Mouse (Mus musculus) adrenal gland, adult 18-20 months (tissue): ENCODE measurements around the gene Ccnyl1. TPM values are rescaled to one million over a fixed set of nuclear protein-coding genes. Genes with fewer than 3 reads are reported as not detected.
A peak's percentile ranks its signal among the peaks of the same experiment; 100 is the strongest.
"Not testable (repeated sequence)": the region's sequence is repeated elsewhere in the genome, so short reads cannot be mapped to it uniquely, and the experiment has no call there.

Source experiments
- DNase-seq, 2 experiments: peaks; one replicate each; pipeline ENCODE4 v3.0.0; 2021 to 2022; ENCODE audit warnings: low spot score in 2 of 2
- long read RNA-seq, 2 experiments: library from polyadenylated mRNA; stranded (forward); transcript quantifications; one replicate each; pipeline ENCODE4 v2.0.0; 2021
- total RNA-seq, 2 experiments: library from RNA; stranded (reverse); gene quantifications; 1 replicate in 1 of 2; 2 replicates in 1 of 2; pipeline ENCODE4 v1.2.3; 2021

Ccnyl1 gene
- total RNA-seq: 10 to 100 TPM; 15.9 to 16.5 TPM
- long read RNA-seq, experiment 1, transcript Ccnyl1-201 (10 exons, 2,923 nt): major isoform, 5 of 8 reads
- long read RNA-seq, experiment 1, partial matches to known transcripts: 0 of 8 reads
- long read RNA-seq, experiment 1, other reads (novel, unspliced or antisense): 3 of 8 reads
- long read RNA-seq, experiment 2, transcript Ccnyl1-201 (10 exons, 2,923 nt): major isoform, 10 of 20 reads
- long read RNA-seq, experiment 2, partial matches to known transcripts: 1 of 20 reads
- long read RNA-seq, experiment 2, other reads (novel, unspliced or antisense): 9 of 20 reads

DNA sequence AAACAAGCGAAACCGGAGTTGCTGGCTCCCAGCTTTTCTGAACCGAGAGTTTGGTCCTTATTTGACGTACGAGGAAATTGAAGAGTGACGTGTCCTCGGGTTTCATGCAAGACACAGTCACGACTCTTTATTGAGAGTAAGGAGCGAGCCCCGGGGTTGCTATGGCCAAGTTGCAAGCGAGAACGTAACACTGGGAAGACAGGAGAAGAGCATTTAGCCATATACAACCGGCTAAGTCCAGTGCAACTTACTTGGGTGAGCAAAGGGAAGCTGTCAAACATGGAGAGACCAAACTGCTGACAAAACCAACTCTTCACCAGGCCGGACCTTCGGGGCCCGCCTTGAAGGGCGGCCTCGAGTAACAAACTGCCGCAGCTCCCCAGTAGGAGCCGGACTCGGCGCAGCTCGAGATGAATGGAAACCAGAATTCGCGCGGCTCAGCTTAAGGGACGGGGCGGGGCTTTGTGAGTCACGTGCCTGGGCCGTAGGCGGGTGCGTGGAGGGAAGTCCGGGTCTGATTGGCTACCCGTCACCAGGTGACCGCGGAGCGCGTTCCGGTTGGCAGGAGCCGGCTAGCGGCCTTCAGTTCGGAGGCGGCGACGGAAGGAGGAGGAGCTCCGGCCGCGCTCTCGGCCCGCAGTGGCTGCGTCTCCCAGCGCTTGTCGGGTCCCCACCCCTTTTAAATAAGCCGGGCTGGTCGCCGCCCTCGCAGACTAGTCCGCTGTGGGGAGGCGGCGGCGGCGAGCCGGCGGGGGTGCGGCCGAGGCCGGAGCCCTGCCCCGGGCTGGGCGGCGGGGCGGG lies at the start of gene Ccnyl1:
Ccnyl1 (plus strand) TSS at position 243 of the 801 bp plus-strand sequence.
- peak; percentile 95 to 96 for DNase-seq

DNA sequence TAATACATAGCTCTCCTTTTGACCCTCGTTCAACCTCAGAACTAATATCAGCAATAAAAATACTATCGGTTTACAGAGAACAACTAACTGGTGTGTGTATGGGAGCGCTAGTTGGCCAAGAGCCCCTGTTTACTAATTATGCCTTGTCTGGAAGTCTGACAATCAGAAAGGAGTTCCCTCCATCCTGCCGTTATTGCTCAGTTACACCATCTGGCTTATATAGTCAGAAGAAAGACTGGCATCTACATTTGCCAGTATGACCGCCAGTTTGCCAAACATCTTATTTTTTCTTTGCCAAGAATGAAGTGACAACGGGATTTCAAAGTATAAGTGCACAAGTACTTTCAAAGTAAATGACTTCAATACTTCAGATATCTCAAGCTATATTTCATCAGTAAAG lies 49.2 kb upstream of the Ccnyl1 start:
- DNase-seq: no peak

- not testable (repeated sequence) for DNase-seq
Observed at GRCm38 (mm10) chr1:64642541-64642940, 47.7 kb upstream of the Ccnyl1 start.

- DNase-seq: no peak
Observed at GRCm38 (mm10) chr1:64644513-64644912, 45.7 kb upstream of the Ccnyl1 start.

GRCm38 (mm10) chr1:64649362-64650124 lies 40.7 kb upstream of the Ccnyl1 start:
- peak; percentile 22 to 31 for DNase-seq

GRCm38 (mm10) chr1:64653701-64654100 lies 36.6 kb upstream of the Ccnyl1 start:
- no peak for DNase-seq

DNA sequence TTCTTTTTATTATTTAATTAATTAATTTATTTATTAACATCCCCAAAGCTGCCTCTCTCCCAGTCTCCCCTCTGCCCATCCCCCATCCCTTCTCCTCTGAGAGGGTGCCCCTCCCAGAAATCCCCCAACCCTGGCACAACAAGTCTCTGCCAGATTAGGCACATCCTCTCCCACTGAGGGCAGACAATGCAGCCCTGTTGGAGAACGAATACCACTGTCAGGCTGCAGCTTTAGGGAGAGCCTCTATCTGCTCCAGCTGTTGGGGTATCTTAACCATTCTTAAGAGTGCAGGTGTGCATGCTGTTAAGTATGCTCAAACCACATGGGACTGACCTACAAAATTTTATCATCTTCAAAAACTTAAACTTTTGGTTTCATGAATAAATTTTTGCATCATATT lies 34.8 kb upstream of the Ccnyl1 start:
- DNase-seq: no peak

GRCm38 (mm10) chr1:64656423-64657129 lies 33.7 kb upstream of the Ccnyl1 start:
- no peak for DNase-seq

GRCm38 (mm10) chr1:64658876-64659275 lies 31.4 kb upstream of the Ccnyl1 start:
- DNase-seq: no peak

DNA sequence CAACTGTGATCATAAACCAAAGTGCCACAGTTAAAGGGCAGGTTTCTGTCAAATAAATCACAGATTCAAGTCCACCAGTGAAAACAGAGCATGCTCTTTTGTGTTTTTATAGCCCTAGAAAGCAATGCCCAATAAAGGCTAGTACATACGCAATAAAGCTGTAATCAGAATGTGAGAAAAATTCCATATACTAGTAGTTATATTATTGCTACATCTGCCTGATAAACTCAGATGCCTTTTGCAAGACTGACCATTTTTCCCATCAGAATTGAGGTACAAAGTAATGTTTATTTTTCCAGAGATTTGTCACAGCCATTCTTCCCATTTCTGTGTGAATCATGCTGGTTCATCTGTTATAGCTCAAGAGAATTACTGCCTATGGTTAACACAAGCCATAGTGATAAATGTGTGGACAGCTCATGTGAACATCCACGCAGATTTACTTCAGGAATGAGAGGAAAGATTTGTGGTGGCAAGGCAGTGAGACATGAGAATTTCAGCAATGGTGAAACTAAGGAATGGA lies 23.1 kb upstream of the Ccnyl1 start:
- DNase-seq: no peak

DNA sequence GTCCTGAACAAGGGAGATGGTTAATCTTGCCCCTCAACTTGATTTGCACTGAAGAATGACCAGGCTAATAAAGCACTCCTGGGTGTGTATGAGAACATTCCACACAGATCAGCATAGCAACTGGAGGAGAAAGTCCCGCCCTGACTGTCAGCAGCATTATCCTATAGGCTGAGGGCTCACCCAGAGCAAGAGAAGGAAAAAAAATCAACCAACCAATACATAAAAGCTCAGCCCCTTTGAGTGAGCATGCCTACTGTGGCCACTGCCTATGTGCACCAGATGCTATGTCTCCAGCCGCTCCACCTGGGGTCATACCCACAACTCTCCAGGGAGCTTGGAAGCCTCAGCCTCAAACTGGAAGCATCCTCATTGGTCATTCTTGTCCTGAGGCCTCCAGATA lies 20.8 kb upstream of the Ccnyl1 start:
- no peak for DNase-seq

- no peak for DNase-seq
Observed at GRCm38 (mm10) chr1:64673931-64674330, 16.3 kb upstream of the Ccnyl1 start.

GRCm38 (mm10) chr1:64676060-64676839 lies 14.0 kb upstream of the Ccnyl1 start:
- no peak for DNase-seq

DNA sequence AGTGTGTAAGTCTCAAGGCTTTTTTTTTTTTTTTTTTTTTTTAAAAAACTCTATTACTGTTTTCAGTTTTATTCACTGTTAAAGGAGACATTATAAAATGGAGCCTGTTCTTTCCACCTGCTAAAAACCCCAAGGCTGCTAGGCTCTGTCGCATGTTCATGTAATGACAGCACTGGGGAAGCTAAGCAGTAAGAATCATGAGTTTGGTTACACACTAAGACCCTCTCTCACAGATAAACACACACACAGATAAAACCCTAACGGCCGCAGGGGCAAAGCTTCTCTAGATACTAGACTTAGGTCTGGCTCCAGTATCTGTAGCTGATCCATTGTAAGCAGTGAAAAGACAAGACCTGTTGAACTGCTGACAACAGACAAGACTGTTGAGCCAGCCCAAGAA lies 8.8 kb upstream of the Ccnyl1 start:
- no peak for DNase-seq

DNA sequence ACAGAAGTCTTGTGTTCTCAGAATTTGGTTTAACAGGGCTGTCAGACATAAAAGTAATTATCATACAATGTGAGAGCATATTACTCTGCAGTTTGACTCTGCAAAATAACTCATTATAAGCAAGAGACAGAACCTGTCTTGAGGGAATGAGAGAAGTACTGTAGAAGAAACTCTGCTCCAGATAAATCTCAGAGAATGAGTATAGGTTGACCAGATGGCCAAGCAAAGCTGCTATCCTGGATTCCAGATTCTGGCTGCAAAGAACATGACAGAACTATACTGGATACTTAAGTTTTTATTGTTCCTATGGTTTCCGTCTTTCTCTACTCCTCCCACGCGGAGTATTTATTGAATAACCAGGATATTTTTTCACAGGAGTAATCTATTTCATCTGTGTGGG lies 7.2 kb upstream of the Ccnyl1 start:
- no peak for DNase-seq

GRCm38 (mm10) chr1:64684440-64684839 lies 5.8 kb upstream of the Ccnyl1 start:
- no peak for DNase-seq

DNA sequence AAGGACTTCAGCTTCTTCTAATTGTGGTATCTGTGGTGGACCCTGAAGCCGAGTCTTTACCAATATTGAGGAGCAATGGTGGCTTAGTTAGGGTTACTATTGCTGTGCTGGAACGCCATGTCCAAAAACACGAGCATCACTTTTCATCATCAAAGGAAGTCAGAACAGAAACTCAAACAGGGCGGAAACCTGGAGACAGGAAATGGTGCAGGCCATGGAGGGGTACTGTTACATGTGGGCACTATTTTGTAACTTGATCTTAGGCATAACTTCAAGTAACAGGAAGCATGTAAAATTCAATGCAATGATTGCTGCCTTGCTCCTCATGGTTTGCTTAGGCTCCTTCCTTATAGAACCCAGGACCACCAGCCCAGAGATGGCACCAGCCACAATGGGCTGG lies 2.2 kb upstream of the Ccnyl1 start:
- no peak for DNase-seq

DNA sequence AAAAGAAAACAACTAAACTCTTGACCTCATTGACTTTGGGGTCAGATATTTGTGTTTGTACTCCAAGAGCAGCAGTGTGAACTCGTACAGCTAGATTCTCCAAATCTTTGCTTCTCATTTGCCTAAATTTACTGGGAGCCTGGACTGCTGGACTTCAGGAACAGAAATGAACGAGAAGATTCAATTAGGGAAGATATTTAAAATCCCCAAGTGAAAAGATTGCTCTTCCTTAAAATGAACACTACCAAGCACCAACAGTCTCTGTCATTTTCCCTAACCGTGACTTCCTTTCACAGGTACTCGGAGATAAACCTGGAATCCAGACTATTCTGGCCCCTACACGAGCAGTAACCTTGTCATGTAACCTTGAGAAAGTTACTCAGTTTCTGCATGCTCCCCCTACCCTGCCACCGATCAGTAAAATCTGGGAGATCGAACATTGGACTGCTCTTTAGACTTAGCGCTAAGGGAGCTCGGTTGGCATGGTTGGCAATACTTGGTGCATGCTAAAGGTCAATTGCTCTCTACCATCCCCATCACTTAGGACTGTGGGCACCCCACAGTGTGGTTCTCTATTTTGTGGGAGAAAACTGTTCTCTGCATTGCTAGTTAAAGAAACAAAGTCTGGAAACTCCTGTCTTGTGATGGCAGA lies 568 bp upstream of the Ccnyl1 start:
- DNase-seq: no peak

- peak; percentile 49 to 64 for DNase-seq
Observed at GRCm38 (mm10) chr1:64691121-64691551, 881 bp downstream of the Ccnyl1 start.
